Mouse (Mus musculus): ENCODE measurements around the gene Cdk17. TPM values are rescaled to one million over a fixed set of nuclear protein-coding genes. Genes with fewer than 3 reads are reported as not detected.

The Cdk17 gene
- polyA plus RNA-seq, 1 experiment from 2014 or later = 49.9 TPM

- Histone ChIP-seq H3K36me3 (ENCODE audit: control insufficient read depth, insufficient read depth) (no peaks in the 10 kb centered on the region), H3K4me2 (ENCODE audit: low read length) (peak overlapping the region; percentile 61), H3K27me3 (replicated peaks; ENCODE audit: control insufficient read depth, insufficient read depth, low read length) (no peaks in the 10 kb centered on the region), H3K4me3 (replicated peaks; ENCODE audit: low read length) (peak overlapping the region; percentile 29), H3K4me1 (replicated peaks; ENCODE audit: control insufficient read depth, insufficient read depth, low read length) (peaks cover 41% of the 10 kb centered on the region), H3K27ac (ENCODE audit: low read length) (peak overlapping the region; percentile 93), H3K9me3 (ENCODE audit: control insufficient read depth, low read length) (no peaks in the 10 kb centered on the region), H3K9ac (replicated peaks; ENCODE audit: low read depth, low read length) (peak overlapping the region; percentile 23)
- 22% methylated on average over 9 of the region's 9 CpGs for WGBS
- ATAC-seq = no peak
Observed at GRCm38 (mm10) chr10:93276857-93277256, 116.2 kb downstream of the Cdk17 start.

DNA sequence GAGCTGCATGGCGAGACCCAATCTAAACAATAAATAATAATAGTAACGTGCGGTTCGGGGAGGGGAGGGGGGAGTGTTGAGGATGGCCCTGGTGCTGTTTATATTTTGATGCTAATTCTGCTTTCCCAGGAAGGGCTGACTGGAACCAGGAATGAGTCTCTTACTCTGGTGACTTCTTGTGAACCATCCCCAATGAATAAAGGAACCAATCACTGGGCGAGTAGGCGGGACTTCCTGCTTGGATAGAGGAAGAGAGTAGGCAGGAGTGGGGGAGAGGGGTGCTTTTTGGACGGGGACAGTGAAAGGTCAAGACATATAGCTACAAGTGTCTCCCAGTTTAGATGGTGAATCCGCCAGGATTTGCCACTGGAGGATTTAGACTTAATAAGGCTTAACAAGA lies 117.7 kb downstream of the Cdk17 start:
- H3K4me2 ChIP-seq (ENCODE audit: low read length) = no peak overlapping the region
- H3K4me1 ChIP-seq (replicated peaks; ENCODE audit: control insufficient read depth, insufficient read depth, low read length) = peaks cover 49% of the 10 kb centered on the region
- no peak overlapping the region for H3K27ac ChIP-seq (ENCODE audit: low read length)
- H3K4me3 ChIP-seq (replicated peaks; ENCODE audit: low read length) = no peak overlapping the region
- no peaks in the 10 kb centered on the region for H3K36me3 ChIP-seq (ENCODE audit: control insufficient read depth, insufficient read depth)
- 85% methylated on average over 8 of the region's 8 CpGs for WGBS
- no peaks in the 10 kb centered on the region for H3K9me3 ChIP-seq (ENCODE audit: control insufficient read depth, low read length)
- no peaks in the 10 kb centered on the region for H3K27me3 ChIP-seq (replicated peaks; ENCODE audit: control insufficient read depth, insufficient read depth, low read length)
- no peak overlapping the region for H3K9ac ChIP-seq (replicated peaks; ENCODE audit: low read depth, low read length)
- no peak for ATAC-seq

DNA sequence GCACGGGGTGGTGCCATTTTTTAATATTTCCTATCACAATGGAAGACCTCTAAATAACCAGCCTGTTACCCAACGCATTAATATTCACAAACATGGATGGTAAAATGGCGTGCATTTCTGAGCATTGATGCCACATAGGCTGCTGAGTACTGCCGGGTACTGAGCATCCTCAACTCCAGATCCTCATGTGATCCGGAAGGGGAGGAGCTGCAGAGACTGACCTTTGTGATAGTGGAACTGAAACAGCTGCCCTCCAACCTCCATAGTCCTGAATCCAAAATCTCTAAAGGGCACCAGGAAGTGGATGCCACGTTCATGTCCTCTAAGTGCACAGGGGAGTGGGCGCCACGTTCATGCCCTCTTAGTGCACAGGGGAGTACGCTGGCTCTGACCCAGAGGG lies 118.4 kb downstream of the Cdk17 start:
- H3K27me3 ChIP-seq (replicated peaks; ENCODE audit: control insufficient read depth, insufficient read depth, low read length) = no peaks in the 10 kb centered on the region
- no peak overlapping the region for H3K9ac ChIP-seq (replicated peaks; ENCODE audit: low read depth, low read length)
- H3K36me3 ChIP-seq (ENCODE audit: control insufficient read depth, insufficient read depth) = no peaks in the 10 kb centered on the region
- no peak overlapping the region for H3K4me3 ChIP-seq (replicated peaks; ENCODE audit: low read length)
- H3K4me1 ChIP-seq (replicated peaks; ENCODE audit: control insufficient read depth, insufficient read depth, low read length) = peaks cover 45% of the 10 kb centered on the region
- no peaks in the 10 kb centered on the region for H3K9me3 ChIP-seq (ENCODE audit: control insufficient read depth, low read length)
- 95% methylated on average over 9 of the region's 9 CpGs for WGBS
- no peak for ATAC-seq
- H3K4me2 ChIP-seq (ENCODE audit: low read length) = no peak overlapping the region
- no peak overlapping the region for H3K27ac ChIP-seq (ENCODE audit: low read length)

DNA sequence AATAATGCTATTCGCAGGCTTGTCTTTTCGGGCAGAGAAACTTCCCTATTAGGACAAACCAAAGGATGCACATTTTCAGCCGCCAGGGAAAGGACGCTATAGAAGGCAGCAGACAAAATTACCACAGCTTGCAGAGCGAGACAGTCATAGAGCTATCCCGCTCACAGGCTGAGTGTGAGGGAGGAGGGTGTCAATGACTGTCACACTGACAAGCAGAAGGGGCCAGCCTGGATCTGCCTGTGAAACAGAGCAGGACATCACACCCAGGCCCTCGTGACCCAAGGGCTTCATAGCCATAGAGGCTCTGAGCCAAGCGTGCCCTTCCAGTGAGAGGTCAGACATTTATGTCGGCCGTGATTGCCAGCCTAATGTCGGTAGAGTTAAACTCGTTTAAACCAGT lies 119.9 kb downstream of the Cdk17 start:
- Histone ChIP-seq H3K9me3 (ENCODE audit: control insufficient read depth, low read length) (no peaks in the 10 kb centered on the region), H3K4me3 (replicated peaks; ENCODE audit: low read length) (no peak overlapping the region), H3K4me2 (ENCODE audit: low read length) (no peak overlapping the region), H3K27ac (ENCODE audit: low read length) (no peak overlapping the region), H3K4me1 (replicated peaks; ENCODE audit: control insufficient read depth, insufficient read depth, low read length) (peaks cover 30% of the 10 kb centered on the region), H3K9ac (replicated peaks; ENCODE audit: low read depth, low read length) (no peak overlapping the region), H3K27me3 (replicated peaks; ENCODE audit: control insufficient read depth, insufficient read depth, low read length) (no peaks in the 10 kb centered on the region), H3K36me3 (ENCODE audit: control insufficient read depth, insufficient read depth) (no peaks in the 10 kb centered on the region)
- no peak for ATAC-seq
- WGBS = 63% methylated on average over 12 of the region's 12 CpGs

DNA sequence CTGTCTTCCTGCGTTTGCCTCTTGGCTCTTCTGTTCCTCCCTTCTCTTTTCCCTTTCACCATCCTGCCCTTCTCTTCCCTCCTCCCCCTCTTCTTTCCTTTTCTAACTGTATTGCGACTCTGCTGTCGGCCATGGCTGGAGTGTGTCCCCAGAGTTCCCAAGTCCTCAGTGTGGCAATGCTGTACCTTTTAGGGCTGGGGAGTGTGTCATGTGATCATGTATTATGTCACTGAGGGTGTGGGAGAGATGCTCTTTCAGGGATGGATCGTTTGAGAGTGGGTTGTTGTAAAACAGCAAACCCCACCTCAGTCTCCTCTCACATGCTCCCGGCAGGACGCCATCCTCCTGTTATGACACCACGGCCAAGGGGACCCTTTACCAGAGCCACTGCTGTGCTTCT lies 120.4 kb downstream of the Cdk17 start:
- WGBS = 55% methylated on average over 7 of the region's 7 CpGs
- Histone ChIP-seq H3K27me3 (replicated peaks; ENCODE audit: control insufficient read depth, insufficient read depth, low read length) (no peaks in the 10 kb centered on the region), H3K9ac (replicated peaks; ENCODE audit: low read depth, low read length) (no peak overlapping the region), H3K4me2 (ENCODE audit: low read length) (no peak overlapping the region), H3K9me3 (ENCODE audit: control insufficient read depth, low read length) (no peaks in the 10 kb centered on the region), H3K27ac (ENCODE audit: low read length) (no peak overlapping the region), H3K4me1 (replicated peaks; ENCODE audit: control insufficient read depth, insufficient read depth, low read length) (peaks cover 25% of the 10 kb centered on the region), H3K4me3 (replicated peaks; ENCODE audit: low read length) (no peak overlapping the region), H3K36me3 (ENCODE audit: control insufficient read depth, insufficient read depth) (no peaks in the 10 kb centered on the region)
- no peak for ATAC-seq

- Histone ChIP-seq H3K27me3 (replicated peaks; ENCODE audit: control insufficient read depth, insufficient read depth, low read length) (no peaks in the 10 kb centered on the region), H3K4me2 (ENCODE audit: low read length) (no peak overlapping the region), H3K27ac (ENCODE audit: low read length) (peak overlapping the region; percentile 42; the same call in 1 of the 2 replicates), H3K4me3 (replicated peaks; ENCODE audit: low read length) (no peak overlapping the region), H3K36me3 (ENCODE audit: control insufficient read depth, insufficient read depth) (no peaks in the 10 kb centered on the region), H3K9me3 (ENCODE audit: control insufficient read depth, low read length) (0 out of 2 replicates have a peak, but pooled peaks cover 3% of the 10 kb centered on the region), H3K4me1 (replicated peaks; ENCODE audit: control insufficient read depth, insufficient read depth, low read length) (peaks cover 12% of the 10 kb centered on the region), H3K9ac (replicated peaks; ENCODE audit: low read depth, low read length) (no peak overlapping the region)
- ATAC-seq = peak; percentile 61
- WGBS = 9% methylated on average over 12 of the region's 12 CpGs
Observed at GRCm38 (mm10) chr10:93282526-93282964, 121.9 kb downstream of the Cdk17 start.

DNA sequence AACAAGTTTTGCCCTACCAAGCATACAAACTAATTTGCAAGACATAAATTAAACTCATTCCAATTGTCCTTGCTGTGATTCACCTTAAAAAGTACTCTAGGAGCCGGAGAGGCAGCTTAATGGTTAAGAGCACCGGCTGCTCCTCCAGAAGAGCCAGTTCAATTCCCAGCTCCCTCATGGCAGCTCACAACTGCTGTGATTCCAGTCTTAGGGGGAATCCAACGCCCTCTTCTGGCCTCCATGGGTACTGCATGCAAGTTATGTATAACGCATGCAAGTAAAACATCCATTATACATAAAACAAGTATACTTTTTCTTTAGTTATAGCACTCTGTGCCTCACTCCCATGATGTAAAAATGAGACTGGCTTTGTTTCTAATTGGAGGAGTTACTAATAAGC lies 122.6 kb downstream of the Cdk17 start:
- Histone ChIP-seq H3K9me3 (ENCODE audit: control insufficient read depth, low read length) (0 out of 2 replicates have a peak, but pooled peaks cover 3% of the 10 kb centered on the region), H3K4me2 (ENCODE audit: low read length) (no peak overlapping the region), H3K9ac (replicated peaks; ENCODE audit: low read depth, low read length) (no peak overlapping the region), H3K27ac (ENCODE audit: low read length) (no peak overlapping the region), H3K36me3 (ENCODE audit: control insufficient read depth, insufficient read depth) (no peaks in the 10 kb centered on the region), H3K4me1 (replicated peaks; ENCODE audit: control insufficient read depth, insufficient read depth, low read length) (peaks cover 13% of the 10 kb centered on the region), H3K4me3 (replicated peaks; ENCODE audit: low read length) (no peak overlapping the region), H3K27me3 (replicated peaks; ENCODE audit: control insufficient read depth, insufficient read depth, low read length) (no peaks in the 10 kb centered on the region)
- 55% methylated on average over 4 of the region's 4 CpGs for WGBS
- ATAC-seq = no peak

DNA sequence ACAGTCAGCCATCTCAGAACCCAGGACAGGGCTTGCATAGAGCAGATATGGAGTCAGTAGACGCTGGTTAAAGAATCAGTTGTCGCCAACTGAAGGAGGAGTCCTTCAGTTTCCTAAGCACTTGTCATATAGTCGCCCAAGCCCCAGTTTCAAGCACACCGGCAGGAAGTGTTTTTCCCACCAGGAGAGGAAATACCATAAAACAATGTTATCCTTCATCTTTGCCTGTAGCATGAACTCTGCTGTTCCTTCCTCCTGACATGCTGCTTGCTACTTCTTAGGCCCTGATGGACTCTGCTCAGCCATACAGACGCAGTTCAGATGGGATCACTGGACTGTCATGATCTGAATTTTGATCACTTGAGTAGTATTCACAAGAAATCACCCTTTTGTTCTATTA lies 124.8 kb downstream of the Cdk17 start:
- WGBS = 88% methylated on average over 5 of the region's 5 CpGs
- ATAC-seq = no peak

GRCm38 (mm10) chr10:93287551-93288145 lies 127.0 kb downstream of the Cdk17 start:
- 0 out of 2 replicates have a peak, but pooled peaks cover 3% of the 10 kb centered on the region for H3K9me3 ChIP-seq (ENCODE audit: control insufficient read depth, low read length)
- ATAC-seq = no peak

More for the DNA sequence above, 124.8 kb downstream of the Cdk17 start:
- no peak overlapping the region for H3K9ac ChIP-seq (replicated peaks; ENCODE audit: low read depth, low read length)
- H3K9me3 ChIP-seq (ENCODE audit: control insufficient read depth, low read length) = 0 out of 2 replicates have a peak, but pooled peaks cover 3% of the 10 kb centered on the region
- no peaks in the 10 kb centered on the region for H3K36me3 ChIP-seq (ENCODE audit: control insufficient read depth, insufficient read depth)
- H3K27ac ChIP-seq (ENCODE audit: low read length) = no peak overlapping the region
- no peak overlapping the region for H3K4me3 ChIP-seq (replicated peaks; ENCODE audit: low read length)
- no peak overlapping the region for H3K4me2 ChIP-seq (ENCODE audit: low read length)
- no peaks in the 10 kb centered on the region for H3K27me3 ChIP-seq (replicated peaks; ENCODE audit: control insufficient read depth, insufficient read depth, low read length)
- H3K4me1 ChIP-seq (replicated peaks; ENCODE audit: control insufficient read depth, insufficient read depth, low read length) = peaks cover 29% of the 10 kb centered on the region

More at GRCm38 (mm10) chr10:93287551-93288145, 127.0 kb downstream of the Cdk17 start:
- Histone ChIP-seq H3K27ac (ENCODE audit: low read length) (no peak overlapping the region), H3K36me3 (ENCODE audit: control insufficient read depth, insufficient read depth) (no peaks in the 10 kb centered on the region), H3K4me2 (ENCODE audit: low read length) (no peak overlapping the region), H3K9ac (replicated peaks; ENCODE audit: low read depth, low read length) (no peak overlapping the region), H3K4me3 (replicated peaks; ENCODE audit: low read length) (no peak overlapping the region), H3K27me3 (replicated peaks; ENCODE audit: control insufficient read depth, insufficient read depth, low read length) (no peaks in the 10 kb centered on the region), H3K4me1 (replicated peaks; ENCODE audit: control insufficient read depth, insufficient read depth, low read length) (peaks cover 29% of the 10 kb centered on the region)
- WGBS = 92% methylated on average over 8 of the region's 8 CpGs

Measured in forebrain, embryonic 16.5 days (tissue).